Mouse (Mus musculus) lung, adult 2 months (tissue): ENCODE measurements around the gene Lce1k.

Experiments used
- CTCF ChIP-seq: fragments of 200-500 bp; IDR thresholded peaks from 2 replicates; pipeline ENCODE4 v1.5.1; 2011; ENCODE audit warnings: mild to moderate bottlenecking, low read length, control low read depth; ENCODE audit not compliant: insufficient read depth
- POLR2A ChIP-seq: fragments of 200-500 bp; IDR thresholded peaks from 2 replicates; pipeline ENCODE4 v1.6.1; 2011; ENCODE audit warnings: low read depth, mild to moderate bottlenecking, control low read depth, low read length, borderline replicate concordance; ENCODE audit errors: extremely low read depth

- TF ChIP-seq POLR2A (no peak), CTCF (no peak)
These were observed at the start of gene Lce1k for GRCm38 (mm10) chr3:92807791-92808190.
